Mouse (Mus musculus) embryonic facial prominence, embryonic 10.5 days (tissue): ENCODE data around the gene Pm20d1. TPM values are rescaled to one million over a fixed set of nuclear protein-coding genes. Genes with fewer than 3 reads are reported as not detected.

Source experiments
- DNase-seq: peaks from one replicate; pipeline ENCODE4 v3.0.0-alpha.2; 2017; ENCODE audit warnings: low spot score
- H3K27ac ChIP-seq: fragments of 300-500 bp; sonication (generic); replicated peaks from 2 replicates; pipeline ENCODE4 v1.5.1; 2016; ENCODE audit warnings: mild to moderate bottlenecking
- H3K27me3 ChIP-seq: fragments of 300-500 bp; sonication (generic); replicated peaks from 2 replicates; pipeline ENCODE4 v1.6.1; 2016; ENCODE audit warnings: low read depth, mild to moderate bottlenecking; ENCODE audit not compliant: poor library complexity, severe bottlenecking
- H3K36me3 ChIP-seq: fragments of 300-500 bp; sonication (generic); replicated peaks from 2 replicates; pipeline ENCODE4 v1.6.1; 2016; ENCODE audit warnings: mild to moderate bottlenecking, moderate library complexity
- H3K4me1 ChIP-seq: fragments of 300-500 bp; sonication (generic); 2 replicates; pipeline ENCODE4 v1.6.1; 2016
- H3K4me3 ChIP-seq: fragments of 300-500 bp; sonication (generic); 2 replicates; pipeline ENCODE4 v1.5.1; 2016; ENCODE audit warnings: mild to moderate bottlenecking, moderate library complexity
- H3K9me3 ChIP-seq: fragments of 300-500 bp; sonication (generic); 2 replicates; pipeline ENCODE4 v1.6.1; 2016; ENCODE audit warnings: mild to moderate bottlenecking
- WGBS: fragments of 180-500 bp; shearing (Covaris S2); methylation state at CpG from one replicate; pipeline ENCODE4 v1.1.7; 2016; 5-methylcytosine and 5-hydroxymethylcytosine counted together
- polyA plus RNA-seq: library from polyadenylated mRNA; unstranded; fragments of >200 nt; fragmentation: Nextera tagmentation; extraction: Ambion mirVana; gene quantifications from 2 replicates; pipeline ENCODE4 v1.2.1, GENCODE M21; 2016

The Pm20d1 gene
- polyA plus RNA-seq, 1 experiment from 2014 or later = 2.0 TPM

DNA sequence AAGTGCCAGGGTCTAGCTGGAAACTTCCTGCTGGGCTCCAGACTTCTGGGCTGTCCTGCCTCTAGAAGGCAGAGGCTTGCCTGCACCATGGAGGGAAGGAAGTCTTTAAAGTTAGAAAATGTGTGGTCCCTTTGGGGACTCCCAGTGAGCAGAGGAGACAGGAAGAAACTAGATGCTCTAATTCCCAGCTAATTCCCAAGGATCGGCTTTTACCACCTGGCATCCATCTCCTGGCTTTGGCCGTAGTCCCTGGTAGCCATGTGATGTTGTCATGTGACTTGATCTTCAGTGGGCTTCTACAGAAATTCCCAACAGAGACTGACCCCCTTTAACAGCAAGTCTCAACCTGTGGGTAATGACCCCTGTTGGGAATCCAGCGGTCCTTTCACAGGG, 36.8 kb upstream of the Pm20d1 start:
- Histone ChIP-seq H3K36me3 (no peaks in the 10 kb centered on the region), H3K27ac (0 out of 2 replicates have a peak overlapping the region, but pooled peaks have one; percentile 6), H3K4me1 (0 out of 2 replicates have a peak, but pooled peaks cover 3% of the 10 kb centered on the region), H3K4me3 (no peak overlapping the region), H3K27me3 (peaks cover 3% of the 10 kb centered on the region; the same call in 1 of the 2 replicates), H3K9me3 (no peaks in the 10 kb centered on the region)
- no peak for DNase-seq
- WGBS = 85% methylated on average over 3 of the region's 3 CpGs

DNA sequence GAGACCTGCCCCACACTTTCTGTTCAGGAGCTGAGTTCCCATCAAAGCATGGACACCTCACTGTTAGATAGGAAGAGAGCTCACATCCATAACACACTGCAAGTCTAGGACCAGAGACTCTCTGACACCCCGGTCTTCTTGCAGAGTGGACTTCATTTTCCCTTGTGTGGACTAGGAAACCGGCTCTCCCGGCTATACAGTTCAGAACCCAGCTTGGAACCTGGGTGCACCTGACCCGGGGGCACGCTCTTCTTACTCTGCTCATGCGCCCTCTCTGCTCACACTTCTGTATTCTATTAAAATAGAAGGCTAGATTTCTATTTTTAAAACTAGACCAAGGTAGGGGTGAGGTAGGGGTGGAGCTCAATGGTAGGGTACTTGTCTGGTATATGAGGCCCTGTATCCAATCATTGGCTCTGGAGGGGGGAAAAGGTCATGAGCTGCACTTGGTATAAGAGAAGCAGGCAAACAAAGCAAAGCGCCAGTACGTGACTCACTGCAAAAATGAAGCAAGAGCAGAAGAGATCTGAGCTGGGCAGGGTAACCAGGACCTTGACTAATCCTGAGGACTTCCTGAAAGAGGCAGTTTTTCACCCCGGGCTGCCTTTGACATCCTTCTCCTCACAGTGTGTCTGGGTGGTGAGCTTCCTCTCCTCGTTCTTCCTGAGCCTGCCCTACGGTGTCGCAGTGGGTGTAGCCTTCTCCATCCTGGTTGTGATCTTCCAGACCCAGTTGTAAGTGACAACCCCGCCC, 35.9 kb upstream of the Pm20d1 start:
- H3K9me3 ChIP-seq = no peaks in the 10 kb centered on the region
- H3K36me3 ChIP-seq = no peaks in the 10 kb centered on the region
- no peak for DNase-seq
- 85% methylated on average over 13 of the region's 13 CpGs for WGBS
- H3K4me3 ChIP-seq = no peak overlapping the region
- H3K27me3 ChIP-seq = peaks cover 3% of the 10 kb centered on the region; the same call in 1 of the 2 replicates
- no peak overlapping the region for H3K27ac ChIP-seq
- H3K4me1 ChIP-seq = 0 out of 2 replicates have a peak, but pooled peaks cover 4% of the 10 kb centered on the region

- DNase-seq = no peak
- Histone ChIP-seq H3K4me3 (no peak overlapping the region), H3K9me3 (no peaks in the 10 kb centered on the region), H3K27ac (no peak overlapping the region), H3K36me3 (no peaks in the 10 kb centered on the region), H3K4me1 (0 out of 2 replicates have a peak, but pooled peaks cover 4% of the 10 kb centered on the region), H3K27me3 (peaks cover 3% of the 10 kb centered on the region; the same call in 1 of the 2 replicates)
- 59% methylated on average over 9 of the region's 9 CpGs for WGBS
Measured at GRCm38 (mm10) chr1:131763683-131764082, 33.5 kb upstream of the Pm20d1 start.

GRCm38 (mm10) chr1:131764581-131765338, 32.4 kb upstream of the Pm20d1 start:
- Histone ChIP-seq H3K27me3 (peaks cover 3% of the 10 kb centered on the region; the same call in 1 of the 2 replicates), H3K4me3 (no peak overlapping the region), H3K4me1 (0 out of 2 replicates have a peak, but pooled peaks cover 4% of the 10 kb centered on the region), H3K27ac (no peak overlapping the region), H3K36me3 (no peaks in the 10 kb centered on the region), H3K9me3 (no peaks in the 10 kb centered on the region)
- no peak for DNase-seq
- 66% methylated on average over 8 of the region's 8 CpGs for WGBS

- DNase-seq = peak; percentile 84
- Histone ChIP-seq H3K36me3 (no peaks in the 10 kb centered on the region), H3K9me3 (no peaks in the 10 kb centered on the region), H3K27me3 (peaks cover 3% of the 10 kb centered on the region; the same call in 1 of the 2 replicates), H3K4me1 (0 out of 2 replicates have a peak, but pooled peaks cover 4% of the 10 kb centered on the region), H3K4me3 (no peak overlapping the region), H3K27ac (no peak overlapping the region)
- 14% methylated on average over 11 of the region's 11 CpGs for WGBS
Measured at GRCm38 (mm10) chr1:131765357-131766001, 31.7 kb upstream of the Pm20d1 start.

DNA sequence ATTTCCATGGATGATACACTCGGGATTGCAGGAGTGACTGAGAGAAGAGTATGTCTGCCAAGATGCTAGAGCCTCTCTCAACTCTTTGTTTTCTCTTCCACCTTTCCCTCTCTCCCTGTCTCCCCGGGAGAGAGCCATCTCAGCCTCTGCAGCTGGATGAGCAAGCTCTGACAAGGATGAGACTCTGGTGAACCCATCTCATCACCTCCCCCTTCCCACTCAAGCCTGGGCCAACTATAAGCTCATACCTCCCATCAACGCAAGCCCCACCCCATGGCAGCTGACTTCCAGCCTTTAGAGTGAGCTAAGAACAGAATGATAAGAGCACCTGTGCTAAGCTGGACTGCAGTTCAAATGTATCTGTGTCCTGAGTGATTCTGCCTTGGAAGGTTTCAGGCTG, 27.9 kb upstream of the Pm20d1 start:
- DNase-seq = no peak
- no peak overlapping the region for H3K27ac ChIP-seq
- 72% methylated on average over 3 of the region's 3 CpGs for WGBS
- H3K27me3 ChIP-seq = peaks cover 3% of the 10 kb centered on the region; the same call in 1 of the 2 replicates
- H3K36me3 ChIP-seq = no peaks in the 10 kb centered on the region
- peaks cover 8% of the 10 kb centered on the region; the same call in 1 of the 2 replicates for H3K4me1 ChIP-seq
- no peak overlapping the region for H3K4me3 ChIP-seq
- H3K9me3 ChIP-seq = no peaks in the 10 kb centered on the region

DNA sequence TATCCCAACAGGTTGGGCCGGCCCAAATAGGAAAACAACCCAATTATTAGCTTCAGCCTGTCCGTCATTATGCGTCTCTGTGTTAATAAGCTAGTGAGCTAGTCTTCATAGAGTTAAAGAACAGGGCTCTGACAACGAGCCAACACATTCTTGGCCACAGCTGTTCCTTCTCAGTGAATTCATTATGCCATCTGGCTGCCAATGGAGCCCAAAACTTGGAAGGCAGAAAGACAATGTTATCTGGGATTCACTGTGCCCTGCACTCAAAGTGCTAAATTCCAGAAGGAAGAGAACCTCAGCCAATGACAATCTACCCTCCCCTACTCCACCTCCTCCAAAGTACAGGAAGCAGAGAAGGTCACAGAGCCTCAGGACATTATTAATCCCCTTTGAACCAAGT, 26.5 kb upstream of the Pm20d1 start:
- DNase-seq = no peak
- Histone ChIP-seq H3K9me3 (no peaks in the 10 kb centered on the region), H3K4me1 (peaks cover 4% of the 10 kb centered on the region; the same call in 1 of the 2 replicates), H3K27me3 (no peaks in the 10 kb centered on the region; the same call in 1 of the 2 replicates), H3K36me3 (no peaks in the 10 kb centered on the region), H3K4me3 (no peak overlapping the region), H3K27ac (no peak overlapping the region)
- 77% methylated on average over 4 of the region's 4 CpGs for WGBS

GRCm38 (mm10) chr1:131771440-131771839, 25.7 kb upstream of the Pm20d1 start:
- Histone ChIP-seq H3K9me3 (no peaks in the 10 kb centered on the region), H3K36me3 (no peaks in the 10 kb centered on the region), H3K27me3 (no peaks in the 10 kb centered on the region; the same call in 1 of the 2 replicates), H3K4me1 (peaks cover 4% of the 10 kb centered on the region; the same call in 1 of the 2 replicates), H3K4me3 (no peak overlapping the region), H3K27ac (no peak overlapping the region)
- no peak for DNase-seq

DNA sequence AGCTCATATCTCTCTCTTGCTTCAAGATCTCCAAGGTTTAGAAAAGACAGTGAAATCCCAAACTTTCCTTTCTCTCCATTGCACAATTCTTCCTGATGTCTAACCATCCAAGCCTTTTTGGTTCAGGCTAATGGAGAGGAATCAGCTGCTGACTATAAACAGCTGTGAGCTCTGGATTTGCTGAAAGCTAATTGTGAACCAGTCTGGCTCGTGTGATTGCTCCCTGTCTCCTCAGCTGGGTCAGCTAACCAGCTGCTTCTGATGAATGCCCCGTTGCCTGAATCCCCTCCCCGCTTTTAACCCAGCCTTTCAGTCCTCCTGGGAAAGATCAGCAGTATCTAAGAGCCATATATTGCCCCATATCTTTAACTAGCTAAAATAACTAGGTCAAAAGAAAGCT, 2.6 kb upstream of the Pm20d1 start:
- Histone ChIP-seq H3K27me3 (peaks cover 21% of the 10 kb centered on the region), H3K4me1 (peaks cover 22% of the 10 kb centered on the region), H3K27ac (no peak overlapping the region), H3K4me3 (no peak overlapping the region), H3K9me3 (no peaks in the 10 kb centered on the region), H3K36me3 (no peaks in the 10 kb centered on the region)
- 29% methylated on average over 3 of the region's 3 CpGs for WGBS
- peak; percentile 40 for DNase-seq

DNA sequence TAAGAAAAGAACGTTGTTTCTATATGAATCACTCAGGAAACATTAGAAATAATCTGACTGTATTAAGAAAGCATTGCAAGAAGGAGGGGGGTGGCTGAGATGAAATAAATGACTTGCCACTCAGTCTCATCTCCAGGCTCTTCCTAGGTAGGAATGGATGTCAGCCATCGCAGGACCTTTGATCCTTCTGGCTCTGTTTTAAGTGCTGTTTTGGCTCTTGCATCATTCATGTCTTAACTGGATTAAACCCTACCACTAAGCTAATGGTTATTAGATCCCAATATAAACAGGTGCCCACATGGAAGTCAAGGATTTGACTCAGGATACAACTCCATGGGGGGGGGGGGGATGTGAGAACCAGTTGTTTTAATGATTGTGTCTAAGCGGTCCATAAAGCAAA, 2.0 kb upstream of the Pm20d1 start:
- no peaks in the 10 kb centered on the region for H3K9me3 ChIP-seq
- no peak overlapping the region for H3K4me3 ChIP-seq
- no peak for DNase-seq
- 83% methylated on average over 3 of the region's 3 CpGs for WGBS
- no peak overlapping the region for H3K27ac ChIP-seq
- H3K4me1 ChIP-seq = peaks cover 28% of the 10 kb centered on the region
- H3K36me3 ChIP-seq = no peaks in the 10 kb centered on the region
- peaks cover 21% of the 10 kb centered on the region for H3K27me3 ChIP-seq

DNA sequence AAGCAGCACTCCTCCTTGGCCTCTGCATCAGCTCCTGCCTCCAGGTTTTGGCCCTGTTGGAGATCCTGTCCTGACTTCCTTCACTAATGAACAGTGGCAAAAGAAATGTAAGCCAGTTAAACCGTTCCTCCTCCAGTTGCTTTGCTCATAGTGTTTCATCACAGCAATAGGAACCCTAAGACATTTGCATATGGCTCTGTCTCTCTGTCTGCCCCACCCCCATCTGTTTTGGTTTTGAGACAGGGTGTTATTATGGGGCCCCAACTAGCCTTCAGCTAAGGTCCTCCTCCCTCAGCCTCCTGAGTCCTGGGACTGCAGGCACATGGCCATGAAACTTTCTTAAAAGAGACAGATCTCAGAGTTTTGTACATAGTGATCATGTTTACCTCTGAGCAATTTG, 2.8 kb downstream of the Pm20d1 start:
- H3K9me3 ChIP-seq = no peaks in the 10 kb centered on the region
- no peak for DNase-seq
- 44% methylated on average over 1 of the region's 1 CpGs for WGBS
- peaks cover 16% of the 10 kb centered on the region for H3K4me1 ChIP-seq
- no peaks in the 10 kb centered on the region for H3K36me3 ChIP-seq
- peaks cover 21% of the 10 kb centered on the region for H3K27me3 ChIP-seq
- no peak overlapping the region for H3K4me3 ChIP-seq
- no peak overlapping the region for H3K27ac ChIP-seq

GRCm38 (mm10) chr1:131801071-131801470, 3.9 kb downstream of the Pm20d1 start:
- 90% methylated on average over 8 of the region's 8 CpGs for WGBS
- Histone ChIP-seq H3K4me3 (no peak overlapping the region), H3K36me3 (no peaks in the 10 kb centered on the region), H3K27ac (no peak overlapping the region), H3K4me1 (peaks cover 16% of the 10 kb centered on the region), H3K27me3 (peaks cover 21% of the 10 kb centered on the region), H3K9me3 (no peaks in the 10 kb centered on the region)
- DNase-seq = no peak
